Mouse (Mus musculus) embryonic fibroblast, embryonic 13.5 days (primary cell): ENCODE results near the gene Bspry.

Experiments used
- CTCF ChIP-seq: IDR thresholded peaks from 2 replicates; pipeline ENCODE4 v1.5.1; 2011; ENCODE audit warnings: mild to moderate bottlenecking, control low read depth, low read length, moderate library complexity, borderline replicate concordance; ENCODE audit not compliant: insufficient read depth
- POLR2A ChIP-seq: IDR thresholded peaks from 2 replicates; pipeline ENCODE4 v1.6.1; 2011; ENCODE audit warnings: low read depth, mild to moderate bottlenecking, control low read depth, low read length, moderate library complexity

GRCm38 (mm10) chr4:62470598-62471051 is 9.2 kb upstream of the Bspry start, which contains the start of gene Wdr31:
- TF ChIP-seq POLR2A, result no peak
- no peak for TF ChIP-seq CTCF
